Mouse (Mus musculus) lung, postnatal 0 days (tissue): ENCODE results near the gene Dnah14. TPM values are rescaled to one million over a fixed set of nuclear protein-coding genes. Genes with fewer than 3 reads are reported as not detected.

Source experiments
- ATAC-seq: fragments of 200-750 bp; cut with Nextera tagmentation; 2 replicates; pipeline ENCODE4 v1.8.0; 2017; ENCODE audit warnings: moderate library complexity
- DNase-seq: peaks from one replicate; pipeline ENCODE4 v3.0.0-alpha.2; 2016; ENCODE audit warnings: low spot score
- H3K27ac ChIP-seq: fragments of 300-500 bp; sonication (generic); 2 replicates; pipeline ENCODE4 v1.5.1; 2014; ENCODE audit warnings: antibody characterized with exemption, mild to moderate bottlenecking, low read length, mixed read lengths
- H3K27me3 ChIP-seq: fragments of 300-500 bp; sonication (generic); replicated peaks from 2 replicates; pipeline ENCODE4 v1.6.1; 2014; ENCODE audit warnings: low read length, mixed read lengths; ENCODE audit not compliant: insufficient read depth
- H3K36me3 ChIP-seq: fragments of 300-500 bp; sonication (generic); 2 replicates; pipeline ENCODE4 v1.6.1; 2014; ENCODE audit warnings: low read length, mixed read lengths; ENCODE audit not compliant: insufficient read depth
- H3K4me1 ChIP-seq: fragments of 300-500 bp; sonication (generic); 2 replicates; pipeline ENCODE4 v1.6.1; 2014; ENCODE audit warnings: antibody characterized with exemption, low read depth, low read length, mixed read lengths; ENCODE audit not compliant: insufficient read depth
- H3K4me2 ChIP-seq: fragments of 300-500 bp; sonication (generic); replicated peaks from 2 replicates; pipeline ENCODE4 v1.6.1; 2014; ENCODE audit warnings: low read depth, mild to moderate bottlenecking, low read length, moderate library complexity, mixed read lengths
- H3K4me3 ChIP-seq: fragments of 300-500 bp; sonication (generic); 2 replicates; pipeline ENCODE4 v1.5.1; 2014; ENCODE audit warnings: low read depth, low read length
- H3K9ac ChIP-seq: fragments of 300-500 bp; sonication (generic); replicated peaks from 2 replicates; pipeline ENCODE4 v1.6.1; 2014; ENCODE audit warnings: low read depth, mild to moderate bottlenecking
- H3K9me3 ChIP-seq: fragments of 300-500 bp; sonication (generic); 2 replicates; pipeline ENCODE4 v1.6.1; 2016; ENCODE audit warnings: low read length, mixed read lengths
- CTCF ChIP-seq: IDR thresholded peaks from 2 replicates; pipeline ENCODE4 v1.5.1; 2016; ENCODE audit warnings: antibody characterized with exemption, mild to moderate bottlenecking
- EP300 ChIP-seq: IDR thresholded peaks from 2 replicates; pipeline ENCODE4 v1.6.1; 2016; ENCODE audit warnings: antibody characterized with exemption, mild to moderate bottlenecking, control low read depth
- WGBS: fragments of 180-500 bp; shearing (Covaris S2); extraction: QIAGEN DNeasy Blood & Tissue Kit; methylation state at CpG from one replicate; pipeline ENCODE4 v1.1.7; 2014; 5-methylcytosine and 5-hydroxymethylcytosine counted together
- polyA plus RNA-seq: library from polyadenylated mRNA; unstranded; fragments of >200 nt; fragmentation: Nextera tagmentation; extraction: Ambion mirVana; gene quantifications from 2 replicates; pipeline ENCODE4 v1.2.1, GENCODE M21; 2015

Dnah14 gene
- polyA plus RNA-seq, 1 experiment from 2014 or later = 1.0 TPM

GRCm38 (mm10) chr1:181799911-181800310, 223.6 kb downstream of the Dnah14 start:
- Histone ChIP-seq H3K27me3 (no peaks in the 10 kb centered on the region), H3K9ac (no peak overlapping the region), H3K27ac (no peak overlapping the region), H3K36me3 (no peaks in the 10 kb centered on the region), H3K4me2 (no peak overlapping the region), H3K4me1 (no peaks in the 10 kb centered on the region), H3K4me3 (no peak overlapping the region), H3K9me3 (no peaks in the 10 kb centered on the region)
- 89% methylated on average over 3 of the region's 3 CpGs for WGBS
- TF ChIP-seq CTCF = no peak
- no peak for TF ChIP-seq EP300
- no peak for ATAC-seq
- DNase-seq = no peak

- no peak overlapping the region for H3K9ac ChIP-seq
- H3K36me3 ChIP-seq = no peaks in the 10 kb centered on the region
- ATAC-seq (peak; percentile 58), DNase-seq (peak; percentile 22)
- no peaks in the 10 kb centered on the region for H3K9me3 ChIP-seq
- no peaks in the 10 kb centered on the region for H3K27me3 ChIP-seq
- H3K4me2 ChIP-seq = no peak overlapping the region
- no peak overlapping the region for H3K4me3 ChIP-seq
- no peak for TF ChIP-seq EP300
- TF ChIP-seq CTCF = no peak
- 51% methylated on average over 4 of the region's 4 CpGs for WGBS
- no peaks in the 10 kb centered on the region for H3K4me1 ChIP-seq
- H3K27ac ChIP-seq = no peak overlapping the region
These were observed 224.3 kb downstream of the Dnah14 start for GRCm38 (mm10) chr1:181800667-181801066.

GRCm38 (mm10) chr1:181811481-181812223, 235.3 kb downstream of the Dnah14 start:
- H3K27ac ChIP-seq = no peak overlapping the region
- H3K36me3 ChIP-seq = peaks cover 19% of the 10 kb centered on the region
- ATAC-seq (no peak), DNase-seq (no peak)
- WGBS = 84% methylated on average over 18 of the region's 18 CpGs
- H3K4me3 ChIP-seq = no peak overlapping the region
- no peaks in the 10 kb centered on the region for H3K27me3 ChIP-seq
- no peaks in the 10 kb centered on the region for H3K9me3 ChIP-seq
- no peak for TF ChIP-seq EP300
- no peak for TF ChIP-seq CTCF
- no peak overlapping the region for H3K9ac ChIP-seq
- no peak overlapping the region for H3K4me2 ChIP-seq
- H3K4me1 ChIP-seq = no peaks in the 10 kb centered on the region

DNA sequence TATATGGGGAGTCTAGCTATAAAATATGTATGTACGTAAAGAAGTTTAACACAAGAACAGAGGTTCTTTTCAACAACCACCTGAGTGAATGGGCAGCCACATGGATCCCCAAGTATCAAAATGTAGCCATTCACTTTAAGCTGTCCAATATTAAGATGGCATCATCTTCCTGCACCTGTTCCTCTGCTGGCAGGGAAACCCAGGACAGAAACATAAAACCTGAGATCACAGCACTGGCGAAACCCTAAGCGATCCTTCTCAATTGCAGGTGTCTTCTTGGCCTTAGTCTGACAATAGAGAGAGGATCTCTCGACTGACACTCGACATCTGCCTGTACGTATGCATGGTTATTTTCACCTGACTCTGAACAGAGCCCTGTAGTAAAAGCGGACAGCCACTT, 250.4 kb downstream of the Dnah14 start:
- Histone ChIP-seq H3K9me3 (no peaks in the 10 kb centered on the region), H3K4me3 (no peak overlapping the region), H3K27me3 (no peaks in the 10 kb centered on the region), H3K4me2 (no peak overlapping the region), H3K9ac (no peak overlapping the region), H3K4me1 (no peaks in the 10 kb centered on the region), H3K36me3 (peaks cover 48% of the 10 kb centered on the region), H3K27ac (no peak overlapping the region)
- ATAC-seq (no peak), DNase-seq (no peak)
- TF ChIP-seq EP300 (no peak), CTCF (no peak)
- 95% methylated on average over 7 of the region's 7 CpGs for WGBS

GRCm38 (mm10) chr1:181828365-181828764, 252.0 kb downstream of the Dnah14 start:
- H3K4me1 ChIP-seq = no peaks in the 10 kb centered on the region
- DNase-seq (no peak), ATAC-seq (no peak)
- H3K27me3 ChIP-seq = no peaks in the 10 kb centered on the region
- no peak overlapping the region for H3K9ac ChIP-seq
- no peak overlapping the region for H3K27ac ChIP-seq
- peaks cover 51% of the 10 kb centered on the region for H3K36me3 ChIP-seq
- H3K4me3 ChIP-seq = no peak overlapping the region
- H3K9me3 ChIP-seq = no peaks in the 10 kb centered on the region
- TF ChIP-seq EP300 (no peak), CTCF (peak; percentile 55)
- 91% methylated on average over 5 of the region's 5 CpGs for WGBS
- H3K4me2 ChIP-seq = no peak overlapping the region

GRCm38 (mm10) chr1:181832720-181833119, 256.4 kb downstream of the Dnah14 start:
- WGBS = 89% methylated on average over 5 of the region's 5 CpGs
- H3K27ac ChIP-seq = no peak overlapping the region
- TF ChIP-seq EP300 (no peak), CTCF (no peak)
- H3K4me2 ChIP-seq = no peak overlapping the region
- DNase-seq (no peak), ATAC-seq (no peak)
- no peaks in the 10 kb centered on the region for H3K4me1 ChIP-seq
- H3K4me3 ChIP-seq = no peak overlapping the region
- H3K27me3 ChIP-seq = no peaks in the 10 kb centered on the region
- no peaks in the 10 kb centered on the region for H3K9me3 ChIP-seq
- no peak overlapping the region for H3K9ac ChIP-seq
- peaks cover 40% of the 10 kb centered on the region for H3K36me3 ChIP-seq
